Mouse (Mus musculus) lung, adult 2 months (tissue): Measurements from ENCODE around the gene Atp12a.

Experiments
- CTCF ChIP-seq: fragments of 200-500 bp; IDR thresholded peaks from 2 replicates; pipeline ENCODE4 v1.5.1; 2011; ENCODE audit warnings: mild to moderate bottlenecking, low read length, control low read depth; ENCODE audit not compliant: insufficient read depth
- POLR2A ChIP-seq: fragments of 200-500 bp; IDR thresholded peaks from 2 replicates; pipeline ENCODE4 v1.6.1; 2011; ENCODE audit warnings: low read depth, mild to moderate bottlenecking, control low read depth, low read length, borderline replicate concordance; ENCODE audit errors: extremely low read depth

DNA sequence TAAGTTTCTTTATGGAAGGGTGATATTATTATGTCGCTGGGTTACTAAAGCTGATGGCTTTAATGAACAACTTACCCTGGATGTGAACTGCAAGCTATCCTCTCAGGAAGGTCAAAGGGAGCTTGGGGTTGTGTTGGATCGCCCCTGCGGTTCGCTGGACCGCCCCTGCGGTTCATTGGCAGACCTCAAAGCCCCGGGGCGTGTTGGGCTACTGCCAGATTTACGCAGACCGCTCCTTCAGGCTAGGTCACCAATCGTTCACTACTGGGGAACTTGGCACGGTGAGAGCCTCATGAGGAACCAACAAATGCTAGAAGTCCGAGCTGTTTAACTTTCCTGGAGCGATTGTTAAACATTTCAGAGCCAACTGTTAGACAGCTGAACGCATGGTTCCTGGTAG is 1.8 kb downstream of the Atp12a start:
- TF ChIP-seq CTCF: no peak
- no peak for TF ChIP-seq POLR2A
